Mouse (Mus musculus): ENCODE results near the gene Camp. TPM values are rescaled to one million over a fixed set of nuclear protein-coding genes. Genes with fewer than 3 reads are reported as not detected.

Gene Camp
- 58.3 and 103 TPM in 2 replicates for polyA plus RNA-seq (2012; rRNA removed)

- H3K27me3 ChIP-seq (ENCODE audit: control insufficient read depth, insufficient read depth, low read length), result no peaks in the 10 kb centered on the region
- H3K36me3 ChIP-seq (ENCODE audit: control insufficient read depth, insufficient read depth, low read length), result no peaks in the 10 kb centered on the region
- no peak for TF ChIP-seq POLR2A (IDR thresholded peaks at IDR 0.05; ENCODE audit: low read depth, low read length)
- no peak for TF ChIP-seq CTCF (IDR thresholded peaks at IDR 0.05; ENCODE audit: extremely low read depth, insufficient read depth, insufficient read length, insufficient replicate concordance)
- H3K27ac ChIP-seq (ENCODE audit: insufficient read depth, low read length), result no peak within 1 kb of the TSS
- DNase-seq (ENCODE audit: low read depth in 1 of 2, low spot score in 2 of 2), result no peak
- no peak within 1 kb of the TSS for H3K4me3 ChIP-seq (ENCODE audit: extremely low read depth, insufficient read depth, insufficient read length)
- 79% methylated on average over 6 of the region's 6 CpGs for WGBS
- no peaks in the 10 kb centered on the region for H3K4me1 ChIP-seq (ENCODE audit: control insufficient read depth, insufficient read depth, insufficient read length)
These were observed at the start of gene Camp for GRCm38 (mm10) chr9:109849312-109849758. Gene Camp (minus strand): TSS chr9:109849617.

GRCm38 (mm10) chr9:109898027-109898426, 48.6 kb upstream of the Camp start:
- no peak overlapping the region for H3K4me3 ChIP-seq (ENCODE audit: extremely low read depth, insufficient read depth, insufficient read length)
- WGBS, result 78% methylated on average over 2 of the region's 2 CpGs
- DNase-seq (ENCODE audit: low read depth in 1 of 2, low spot score in 2 of 2), result no peak
- no peaks in the 10 kb centered on the region for H3K27me3 ChIP-seq (ENCODE audit: control insufficient read depth, insufficient read depth, low read length)
- H3K27ac ChIP-seq (ENCODE audit: insufficient read depth, low read length), result no peak overlapping the region
- H3K36me3 ChIP-seq (ENCODE audit: control insufficient read depth, insufficient read depth, low read length), result no peaks in the 10 kb centered on the region
- no peaks in the 10 kb centered on the region for H3K4me1 ChIP-seq (ENCODE audit: control insufficient read depth, insufficient read depth, insufficient read length)
- TF ChIP-seq CTCF (IDR thresholded peaks at IDR 0.05; ENCODE audit: extremely low read depth, insufficient read depth, insufficient read length, insufficient replicate concordance) (no peak), POLR2A (IDR thresholded peaks at IDR 0.05; ENCODE audit: low read depth, low read length) (no peak)

- Histone ChIP-seq H3K4me3 (ENCODE audit: extremely low read depth, insufficient read depth, insufficient read length) (no peak overlapping the region), H3K27ac (ENCODE audit: insufficient read depth, low read length) (no peak overlapping the region), H3K36me3 (ENCODE audit: control insufficient read depth, insufficient read depth, low read length) (peaks cover 8% of the 10 kb centered on the region), H3K4me1 (ENCODE audit: control insufficient read depth, insufficient read depth, insufficient read length) (no peaks in the 10 kb centered on the region), H3K27me3 (ENCODE audit: control insufficient read depth, insufficient read depth, low read length) (no peaks in the 10 kb centered on the region)
- 93% methylated on average over 8 of the region's 8 CpGs for WGBS
- no peak for TF ChIP-seq CTCF (IDR thresholded peaks at IDR 0.05; ENCODE audit: extremely low read depth, insufficient read depth, insufficient read length, insufficient replicate concordance)
- TF ChIP-seq POLR2A (IDR thresholded peaks at IDR 0.05; ENCODE audit: low read depth, low read length), result no peak
- DNase-seq (ENCODE audit: low read depth in 1 of 2, low spot score in 2 of 2), result no peak
These were observed 47.1 kb upstream of the Camp start for GRCm38 (mm10) chr9:109896253-109897150.

GRCm38 (mm10) chr9:109895593-109895992, 46.2 kb upstream of the Camp start:
- DNase-seq (ENCODE audit: low read depth in 1 of 2, low spot score in 2 of 2), result no peak
- 90% methylated on average over 6 of the region's 6 CpGs for WGBS
- Histone ChIP-seq H3K27me3 (ENCODE audit: control insufficient read depth, insufficient read depth, low read length) (no peaks in the 10 kb centered on the region), H3K27ac (ENCODE audit: insufficient read depth, low read length) (no peak overlapping the region), H3K4me3 (ENCODE audit: extremely low read depth, insufficient read depth, insufficient read length) (no peak overlapping the region), H3K36me3 (ENCODE audit: control insufficient read depth, insufficient read depth, low read length) (peaks cover 13% of the 10 kb centered on the region), H3K4me1 (ENCODE audit: control insufficient read depth, insufficient read depth, insufficient read length) (no peaks in the 10 kb centered on the region)
- TF ChIP-seq POLR2A (IDR thresholded peaks at IDR 0.05; ENCODE audit: low read depth, low read length) (no peak), CTCF (IDR thresholded peaks at IDR 0.05; ENCODE audit: extremely low read depth, insufficient read depth, insufficient read length, insufficient replicate concordance) (no peak)

GRCm38 (mm10) chr9:109894413-109895090, 45.1 kb upstream of the Camp start:
- no peaks in the 10 kb centered on the region for H3K4me1 ChIP-seq (ENCODE audit: control insufficient read depth, insufficient read depth, insufficient read length)
- no peaks in the 10 kb centered on the region for H3K27me3 ChIP-seq (ENCODE audit: control insufficient read depth, insufficient read depth, low read length)
- TF ChIP-seq CTCF (IDR thresholded peaks at IDR 0.05; ENCODE audit: extremely low read depth, insufficient read depth, insufficient read length, insufficient replicate concordance) (peak; percentile 61; the same call in 1 of the 2 replicates), POLR2A (IDR thresholded peaks at IDR 0.05; ENCODE audit: low read depth, low read length) (no peak)
- H3K4me3 ChIP-seq (ENCODE audit: extremely low read depth, insufficient read depth, insufficient read length), result no peak overlapping the region
- peak in 1 of 2 experiments; percentile 47 for DNase-seq (ENCODE audit: low read depth in 1 of 2, low spot score in 2 of 2)
- 56% methylated on average over 6 of the region's 6 CpGs for WGBS
- peaks cover 22% of the 10 kb centered on the region for H3K36me3 ChIP-seq (ENCODE audit: control insufficient read depth, insufficient read depth, low read length)
- H3K27ac ChIP-seq (ENCODE audit: insufficient read depth, low read length), result no peak overlapping the region

GRCm38 (mm10) chr9:109892651-109893250, 43.3 kb upstream of the Camp start:
- DNase-seq (ENCODE audit: low read depth in 1 of 2, low spot score in 2 of 2), result peak; percentile 41 to 66

More at GRCm38 (mm10) chr9:109892651-109893250, 43.3 kb upstream of the Camp start:
- WGBS, result 67% methylated on average over 5 of the region's 5 CpGs
- peaks cover 34% of the 10 kb centered on the region for H3K36me3 ChIP-seq (ENCODE audit: control insufficient read depth, insufficient read depth, low read length)
- H3K4me3 ChIP-seq (ENCODE audit: extremely low read depth, insufficient read depth, insufficient read length), result no peak overlapping the region
- H3K4me1 ChIP-seq (ENCODE audit: control insufficient read depth, insufficient read depth, insufficient read length), result no peaks in the 10 kb centered on the region
- H3K27me3 ChIP-seq (ENCODE audit: control insufficient read depth, insufficient read depth, low read length), result no peaks in the 10 kb centered on the region
- TF ChIP-seq POLR2A (IDR thresholded peaks at IDR 0.05; ENCODE audit: low read depth, low read length) (no peak), CTCF (IDR thresholded peaks at IDR 0.05; ENCODE audit: extremely low read depth, insufficient read depth, insufficient read length, insufficient replicate concordance) (peak; percentile 75; the same call in 1 of the 2 replicates)
- H3K27ac ChIP-seq (ENCODE audit: insufficient read depth, low read length), result no peak overlapping the region

All from spleen, adult 2 months (tissue).